Mouse (Mus musculus) MEL (cell line): ENCODE measurements around the gene Ubap2l.

ENCODE experiments used
- CTCF ChIP-seq, 3 experiments: IDR thresholded peaks in 2 of 3; conservative IDR thresholded peaks in 1 of 3; 2 replicates each; pipeline ENCODE4 v1.5.1; 2011 to 2012; ENCODE audit warnings: low read length in 3 of 3, low read depth in 2 of 3, mild to moderate bottlenecking in 2 of 3, improper control_type of control experiment in 1 of 3, inconsistent platforms in 1 of 3, mixed read lengths in 1 of 3, moderate library complexity in 1 of 3; ENCODE audit not compliant: control insufficient read depth in 1 of 3, insufficient read depth in 1 of 3, poor library complexity in 1 of 3, severe bottlenecking in 1 of 3
- E2F4 ChIP-seq: IDR thresholded peaks from 2 replicates; pipeline ENCODE4 v1.6.1; 2011; ENCODE audit warnings: low read depth, low read length, improper control_type of control experiment, borderline replicate concordance
- HCFC1 ChIP-seq: IDR thresholded peaks from 2 replicates; pipeline ENCODE4 v1.6.1; 2012; ENCODE audit warnings: low read depth, mild to moderate bottlenecking, inconsistent platforms, low read length, improper control_type of control experiment, moderate library complexity
- MAX ChIP-seq: IDR thresholded peaks from 2 replicates; pipeline ENCODE4 v1.6.1; 2011; ENCODE audit warnings: low read length, improper control_type of control experiment
- MAZ ChIP-seq: IDR thresholded peaks from 2 replicates; pipeline ENCODE4 v1.6.1; 2012; ENCODE audit warnings: low read depth, mild to moderate bottlenecking, inconsistent platforms, low read length, improper control_type of control experiment
- MXI1 ChIP-seq: IDR thresholded peaks from 2 replicates; pipeline ENCODE4 v1.6.1; 2011; ENCODE audit warnings: mild to moderate bottlenecking, low read depth, low read length, improper control_type of control experiment
- MYC ChIP-seq: IDR thresholded peaks from 2 replicates; pipeline ENCODE4 v1.6.1; 2011; ENCODE audit warnings: low read depth, mild to moderate bottlenecking, low read length, improper control_type of control experiment, moderate library complexity
- POLR2A ChIP-seq, 2 experiments: IDR thresholded peaks; 2 replicates each; pipeline ENCODE4 v1.6.1; 2011 to 2012; ENCODE audit warnings: low read length in 2 of 2, mild to moderate bottlenecking in 2 of 2, control low read depth in 1 of 2, improper control_type of control experiment in 1 of 2, low read depth in 1 of 2, moderate library complexity in 1 of 2; ENCODE audit not compliant: control insufficient read depth in 1 of 2, insufficient read depth in 1 of 2, poor library complexity in 1 of 2
- POLR2AphosphoS5 ChIP-seq: IDR thresholded peaks from 2 replicates; pipeline ENCODE4 v1.6.1; 2012; ENCODE audit warnings: low read depth, borderline replicate concordance, mild to moderate bottlenecking, inconsistent platforms, low read length, moderate library complexity, mixed read lengths
- UBTF ChIP-seq: IDR thresholded peaks from 2 replicates; pipeline ENCODE4 v1.6.1; 2012; ENCODE audit warnings: low read depth, mild to moderate bottlenecking, inconsistent platforms, low read length, improper control_type of control experiment, moderate library complexity, borderline replicate concordance; ENCODE audit not compliant: insufficient read depth

DNA sequence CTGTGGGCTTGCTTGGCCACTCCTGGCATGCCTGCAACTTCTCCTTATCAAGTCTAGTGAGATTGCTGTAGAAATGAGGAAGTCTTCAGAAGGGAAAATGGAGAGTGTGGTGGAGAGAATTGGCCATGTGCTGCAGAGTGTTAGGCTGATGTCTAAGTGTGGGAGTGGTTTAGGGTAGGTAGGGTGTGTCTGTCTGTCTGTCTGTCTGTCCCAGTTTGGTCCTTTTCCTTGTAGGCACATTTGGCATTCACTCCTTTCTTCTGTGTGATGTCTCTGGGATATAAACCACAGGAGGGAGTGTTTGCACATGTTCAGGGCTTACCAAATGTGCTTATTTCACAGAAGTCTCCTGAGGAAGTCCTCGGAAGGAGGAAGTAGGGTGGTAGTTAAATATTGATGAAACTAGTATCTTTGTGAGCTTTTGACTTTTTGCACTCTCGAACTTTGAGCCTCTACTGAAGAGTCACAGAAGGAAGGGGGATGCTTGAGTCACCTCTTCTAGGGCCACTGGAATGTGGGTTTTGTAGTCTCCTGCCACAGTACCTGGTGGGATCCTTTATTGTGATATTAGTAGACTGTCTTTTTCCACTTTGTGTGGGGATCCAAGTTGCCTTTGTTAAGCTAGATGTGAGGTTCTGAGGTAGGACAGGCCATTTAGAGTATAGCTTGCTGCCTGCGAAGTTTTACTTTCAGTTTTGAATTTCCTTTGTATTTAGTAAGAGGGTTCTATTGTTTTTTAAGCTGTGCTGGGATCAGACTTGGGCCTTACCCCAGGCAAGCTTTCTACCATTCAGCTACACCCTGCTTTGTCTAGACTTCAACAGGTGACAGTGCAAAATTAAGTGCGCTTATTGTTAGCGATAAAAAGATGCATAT is 29.2 kb upstream of the Ubap2l start:
- TF ChIP-seq MAZ: 0 out of 2 replicates have a peak, but pooled peaks have one; percentile 24
- no peak for TF ChIP-seq CTCF (IDR thresholded peaks at IDR 0.05 in 2 of 3, conservative IDR thresholded peaks at IDR 0.05 in 1 of 3; ENCODE audit: control insufficient read depth in 1 of 3, insufficient read depth in 1 of 3, low read depth in 2 of 3, low read length in 3 of 3, poor library complexity in 1 of 3, severe bottlenecking in 1 of 3)
- TF ChIP-seq E2F4: no peak
- peak; percentile 99 for TF ChIP-seq MXI1
- TF ChIP-seq MAX: peak; percentile 99
- peak; percentile 100 for TF ChIP-seq MYC
- no peak for TF ChIP-seq UBTF
- peak; percentile 71 for TF ChIP-seq HCFC1
- peak in 1 of 2 experiments; percentile 67; a peak in 2 of 4 replicates for TF ChIP-seq POLR2A (IDR thresholded peaks at IDR 0.05; ENCODE audit: control insufficient read depth in 1 of 2, insufficient read depth in 1 of 2, low read depth in 1 of 2, low read length in 2 of 2, poor library complexity in 1 of 2)
- no peak for TF ChIP-seq POLR2AphosphoS5
